Comparison of ENCODE assay signal across 12 mouse cellular contexts in genomic region chr1:119518786-119519185, GRCm38 (mm10).
"Had no signal": no experiment of that assay in that cellular context is flagged by ENCODE, and none has a peak within 500 bp of the region (broad histone marks: within the 10 kb centered on the region; RNA-seq: fewer than 3 reads in every experiment).

No protein-coding gene starts in this region.

- H3K4me2 ChIP-seq: neural tube, embryonic 13.5 days; neural tube, embryonic 15.5 days; stomach, embryonic 15.5 days had no signal

- DNase-seq: retina, postnatal 1 day; right cerebral cortex, adult 18-20 months; right cerebral cortex, postnatal 14 days; right cerebral cortex, postnatal 25 days; spleen, adult 18-20 months; thymus, adult 18-20 months; thymus, adult 2 months; thymus, postnatal 25 days had no signal

- H3K4me3 ChIP-seq: neural tube, embryonic 13.5 days; neural tube, embryonic 15.5 days; stomach, embryonic 15.5 days had no signal

- H3K27ac ChIP-seq: neural tube, embryonic 13.5 days; neural tube, embryonic 15.5 days; stomach, embryonic 15.5 days; stomach, postnatal 0 days had no signal

- H3K9me3 ChIP-seq: neural tube, embryonic 13.5 days; neural tube, embryonic 15.5 days; stomach, embryonic 15.5 days had no signal

- H3K36me3 ChIP-seq: neural tube, embryonic 13.5 days; neural tube, embryonic 15.5 days; stomach, embryonic 15.5 days had no signal

- H3K9ac ChIP-seq: neural tube, embryonic 13.5 days; neural tube, embryonic 15.5 days; stomach, embryonic 15.5 days had no signal

- H3K27me3 ChIP-seq: neural tube, embryonic 13.5 days; neural tube, embryonic 15.5 days; stomach, embryonic 15.5 days had no signal

- H3K4me1 ChIP-seq: neural tube, embryonic 15.5 days; stomach, embryonic 15.5 days had no signal
